Mouse (Mus musculus) kidney, postnatal 0 days (tissue): ENCODE measurements around the gene Gtf2h2. TPM values are rescaled to one million over a fixed set of nuclear protein-coding genes. Genes with fewer than 3 reads are reported as not detected.
"Not testable (repeated sequence)": the region's sequence is repeated elsewhere in the genome, so short reads cannot be mapped to it uniquely, and the experiment has no call there.

Experiments used
- ATAC-seq: fragments of 200-750 bp; cut with Nextera tagmentation; replicated peaks from 2 replicates; pipeline ENCODE4 v1.8.0; 2017; ENCODE audit warnings: low read depth, moderate number of reproducible peaks, moderate TSS enrichment, moderate library complexity; ENCODE audit not compliant: low FRiP score
- DNase-seq: peaks from one replicate; pipeline ENCODE4 v3.0.0-alpha.2; 2016; ENCODE audit warnings: low spot score
- H3K27ac ChIP-seq: fragments of 300-500 bp; sonication (generic); 2 replicates; pipeline ENCODE4 v1.5.1; 2014; ENCODE audit warnings: mild to moderate bottlenecking
- H3K27me3 ChIP-seq: fragments of 300-500 bp; sonication (generic); 2 replicates; pipeline ENCODE4 v1.6.1; 2014; ENCODE audit warnings: low read length, mixed read lengths; ENCODE audit not compliant: insufficient read depth
- H3K36me3 ChIP-seq: fragments of 300-500 bp; sonication (generic); 2 replicates; pipeline ENCODE4 v1.6.1; 2014; ENCODE audit warnings: low read length, mixed read lengths; ENCODE audit not compliant: insufficient read depth
- H3K4me1 ChIP-seq: fragments of 300-500 bp; sonication (generic); replicated peaks from 2 replicates; pipeline ENCODE4 v1.6.1; 2014; ENCODE audit warnings: antibody characterized with exemption, low read length, mixed read lengths; ENCODE audit not compliant: insufficient read depth
- H3K4me2 ChIP-seq: fragments of 300-500 bp; sonication (generic); 2 replicates; pipeline ENCODE4 v1.6.1; 2014; ENCODE audit warnings: mild to moderate bottlenecking, low read length, moderate library complexity, mixed read lengths
- H3K4me3 ChIP-seq: fragments of 300-500 bp; sonication (generic); replicated peaks from 2 replicates; pipeline ENCODE4 v1.5.1; 2014; ENCODE audit warnings: low read depth, low read length
- H3K9ac ChIP-seq: fragments of 300-500 bp; sonication (generic); 2 replicates; pipeline ENCODE4 v1.6.1; 2014; ENCODE audit warnings: low read depth, low read length
- H3K9me3 ChIP-seq: fragments of 300-500 bp; sonication (generic); replicated peaks from 2 replicates; pipeline ENCODE4 v1.6.1; 2016; ENCODE audit warnings: low read length, inconsistent platforms, mixed read lengths
- CTCF ChIP-seq: IDR thresholded peaks from 2 replicates; pipeline ENCODE4 v1.5.1; 2016; ENCODE audit warnings: antibody characterized with exemption, low read depth, mild to moderate bottlenecking, moderate library complexity
- WGBS: fragments of 180-500 bp; shearing (Covaris S2); extraction: QIAGEN DNeasy Blood & Tissue Kit; methylation state at CpG from one replicate; pipeline ENCODE4 v1.1.7; 2014; 5-methylcytosine and 5-hydroxymethylcytosine counted together
- polyA plus RNA-seq: library from polyadenylated mRNA; unstranded; fragments of >200 nt; fragmentation: Nextera tagmentation; extraction: Ambion mirVana; gene quantifications from 2 replicates; pipeline ENCODE4 v1.2.1, GENCODE M21; 2015

Gtf2h2 gene
- polyA plus RNA-seq, 1 experiment from 2014 or later = 66.3 TPM

GRCm38 (mm10) chr13:100493313-100493712, 934 bp upstream of the Gtf2h2 start:
- TF ChIP-seq CTCF = no peak
- Histone ChIP-seq H3K4me3 (no peak overlapping the region), H3K27me3 (no peaks in the 10 kb centered on the region), H3K9ac (no peak overlapping the region), H3K9me3 (no peaks in the 10 kb centered on the region), H3K36me3 (peaks cover 1% of the 10 kb centered on the region; the same call in 1 of the 2 replicates), H3K4me2 (no peak overlapping the region), H3K4me1 (no peaks in the 10 kb centered on the region), H3K27ac (no peak overlapping the region)
- DNase-seq = no peak
- peak; percentile 37; the same call in 1 of the 2 replicates for ATAC-seq
- WGBS = 62% methylated on average over 8 of the region's 8 CpGs

GRCm38 (mm10) chr13:100491623-100492022, 756 bp downstream of the Gtf2h2 start:
- Histone ChIP-seq H3K27me3 (no peaks in the 10 kb centered on the region), H3K4me3 (peak overlapping the region; percentile 91), H3K4me2 (peak overlapping the region; percentile 78), H3K9ac (peak overlapping the region; percentile 83), H3K36me3 (peaks cover 16% of the 10 kb centered on the region; the same call in 1 of the 2 replicates), H3K9me3 (no peaks in the 10 kb centered on the region), H3K4me1 (no peaks in the 10 kb centered on the region), H3K27ac (peak overlapping the region; percentile 88; the same call in 1 of the 2 replicates)
- TF ChIP-seq CTCF = no peak
- 18% methylated on average over 6 of the region's 6 CpGs for WGBS
- DNase-seq (no peak), ATAC-seq (no peak)

- TF ChIP-seq CTCF = no peak
- no peak overlapping the region for H3K4me2 ChIP-seq
- H3K27me3 ChIP-seq = no peaks in the 10 kb centered on the region
- H3K4me1 ChIP-seq = no peaks in the 10 kb centered on the region
- no peaks in the 10 kb centered on the region for H3K9me3 ChIP-seq
- H3K9ac ChIP-seq = no peak overlapping the region
- DNase-seq (no peak), ATAC-seq (no peak)
- H3K36me3 ChIP-seq = peaks cover 19% of the 10 kb centered on the region; the same call in 1 of the 2 replicates
- H3K4me3 ChIP-seq = no peak overlapping the region
- no peak overlapping the region for H3K27ac ChIP-seq
- 83% methylated on average over 5 of the region's 5 CpGs for WGBS
These were observed 2.0 kb downstream of the Gtf2h2 start for GRCm38 (mm10) chr13:100490424-100490823.

- peak; percentile 59 for DNase-seq
- Histone ChIP-seq H3K4me1 (no peaks in the 10 kb centered on the region), H3K27ac (no peak overlapping the region), H3K9me3 (no peaks in the 10 kb centered on the region), H3K4me3 (no peak overlapping the region), H3K9ac (no peak overlapping the region), H3K4me2 (no peak overlapping the region), H3K27me3 (no peaks in the 10 kb centered on the region), H3K36me3 (peaks cover 25% of the 10 kb centered on the region; the same call in 1 of the 2 replicates)
- ATAC-seq = 0 out of 2 replicates have a peak, but pooled peaks have one; percentile 46
- WGBS = 45% methylated on average over 7 of the region's 7 CpGs
- TF ChIP-seq CTCF = no peak
These were observed 8.8 kb downstream of the Gtf2h2 start for GRCm38 (mm10) chr13:100483610-100484009.

- no peak overlapping the region for H3K9ac ChIP-seq
- H3K36me3 ChIP-seq = peaks cover 38% of the 10 kb centered on the region
- ATAC-seq (no peak), DNase-seq (no peak)
- H3K4me3 ChIP-seq = no peak overlapping the region
- H3K9me3 ChIP-seq = no peaks in the 10 kb centered on the region
- no peak overlapping the region for H3K27ac ChIP-seq
- no peak for TF ChIP-seq CTCF
- 79% methylated on average over 2 of the region's 2 CpGs for WGBS
- H3K27me3 ChIP-seq = no peaks in the 10 kb centered on the region
- H3K4me1 ChIP-seq = no peaks in the 10 kb centered on the region
- H3K4me2 ChIP-seq = no peak overlapping the region
These were observed 28.7 kb downstream of the Gtf2h2 start for GRCm38 (mm10) chr13:100463527-100464222.

- ATAC-seq (0 out of 2 replicates have a peak, but pooled peaks have one; percentile 33), DNase-seq (no peak)
- 62% methylated on average over 3 of the region's 3 CpGs for WGBS
- TF ChIP-seq CTCF = no peak
- H3K36me3 ChIP-seq = peaks cover 21% of the 10 kb centered on the region
- H3K9me3 ChIP-seq = no peaks in the 10 kb centered on the region
- no peak overlapping the region for H3K4me2 ChIP-seq
- H3K27ac ChIP-seq = no peak overlapping the region
- H3K4me3 ChIP-seq = no peak overlapping the region
- H3K27me3 ChIP-seq = no peaks in the 10 kb centered on the region
- no peak overlapping the region for H3K9ac ChIP-seq
- no peaks in the 10 kb centered on the region for H3K4me1 ChIP-seq
These were observed 31.0 kb downstream of the Gtf2h2 start for GRCm38 (mm10) chr13:100461336-100461735.

GRCm38 (mm10) chr13:100452415-100453127, 39.8 kb downstream of the Gtf2h2 start, which contains the start of gene Naip1:
Naip1 (minus strand) TSS chr13:100452869.
- not testable (repeated sequence) for ATAC-seq, H3K36me3 ChIP-seq, H3K9ac ChIP-seq, H3K4me1 ChIP-seq, H3K4me2 ChIP-seq, H3K4me3 ChIP-seq, H3K27me3 ChIP-seq, H3K27ac ChIP-seq, DNase-seq, H3K9me3 ChIP-seq
- WGBS = 78% methylated on average over 8 of the region's 8 CpGs
